Mouse (Mus musculus) CH12.LX (cell line): ENCODE data around the gene Ikzf3.
A peak's percentile ranks its signal among the peaks of the same experiment; 100 is the strongest.

Experiments
- CTCF ChIP-seq, 2 experiments: IDR thresholded peaks in 1 of 2; conservative IDR thresholded peaks in 1 of 2; 2 replicates each; pipeline ENCODE4 v1.5.1; 2011 to 2012; ENCODE audit warnings: low read depth in 2 of 2, low read length in 2 of 2, improper control_type of control experiment in 1 of 2, inconsistent platforms in 1 of 2, mild to moderate bottlenecking in 1 of 2, moderate library complexity in 1 of 2
- POLR2A ChIP-seq: IDR thresholded peaks from 2 replicates; pipeline ENCODE4 v1.6.1; 2011; ENCODE audit warnings: low read depth, mild to moderate bottlenecking, improper control_type of control experiment, low read length
- RCOR1 ChIP-seq: conservative IDR thresholded peaks from 2 replicates; pipeline ENCODE4 v1.6.1; 2012; ENCODE audit warnings: low read depth, mild to moderate bottlenecking, inconsistent platforms, low read length, improper control_type of control experiment

DNA sequence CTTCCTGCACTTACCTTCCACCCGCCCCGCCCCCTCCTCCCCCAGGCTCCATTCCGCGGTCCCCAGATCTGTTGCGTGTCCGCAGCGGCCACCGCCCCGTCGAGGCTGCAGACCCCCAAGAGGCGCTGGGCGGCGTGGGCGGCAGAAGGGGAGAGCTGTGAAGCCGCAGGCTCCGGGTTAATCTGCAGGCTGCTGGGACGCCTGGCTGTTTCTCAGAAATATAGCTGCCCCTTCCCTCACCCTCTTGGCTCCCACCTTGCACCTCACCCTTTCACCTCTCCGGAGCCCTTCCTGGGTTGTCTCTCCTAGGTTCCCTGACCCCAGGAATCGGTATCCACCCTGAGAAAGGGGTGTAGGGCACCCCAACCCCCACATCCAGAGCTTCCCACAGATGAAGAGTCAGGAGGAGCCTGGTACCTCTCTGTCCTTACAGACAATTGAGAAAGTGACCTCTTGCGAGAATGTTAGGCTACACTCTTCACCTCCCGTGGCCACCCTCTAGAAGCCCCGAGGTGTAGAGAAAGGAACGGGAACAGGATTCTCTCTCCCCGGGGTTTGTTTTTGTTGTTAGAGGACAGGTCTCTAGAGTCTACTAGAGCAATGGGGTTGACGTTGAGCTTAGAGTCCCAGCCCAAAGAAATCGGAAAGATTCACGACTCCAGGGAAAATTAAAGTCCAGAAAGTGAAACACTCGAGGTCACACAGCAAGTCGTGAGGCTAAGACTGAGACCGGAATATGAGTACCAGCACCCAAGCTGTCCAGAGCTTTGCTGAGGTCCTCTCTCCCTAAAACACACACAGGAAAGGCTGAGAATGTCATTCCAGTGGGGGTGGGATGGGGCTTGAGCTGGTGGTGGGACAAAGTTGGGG lies 87.5 kb downstream of the Ikzf3 start:
- TF ChIP-seq CTCF (conservative IDR thresholded peaks at IDR 0.05 in 1 of 2, IDR thresholded peaks at IDR 0.05 in 1 of 2; ENCODE audit: low read depth in 2 of 2, low read length in 2 of 2): no peak
- TF ChIP-seq POLR2A: peak; percentile 39
- no peak for TF ChIP-seq RCOR1
